8 mouse cellular contexts compared by ENCODE assay signal in the genomic region with DNA sequence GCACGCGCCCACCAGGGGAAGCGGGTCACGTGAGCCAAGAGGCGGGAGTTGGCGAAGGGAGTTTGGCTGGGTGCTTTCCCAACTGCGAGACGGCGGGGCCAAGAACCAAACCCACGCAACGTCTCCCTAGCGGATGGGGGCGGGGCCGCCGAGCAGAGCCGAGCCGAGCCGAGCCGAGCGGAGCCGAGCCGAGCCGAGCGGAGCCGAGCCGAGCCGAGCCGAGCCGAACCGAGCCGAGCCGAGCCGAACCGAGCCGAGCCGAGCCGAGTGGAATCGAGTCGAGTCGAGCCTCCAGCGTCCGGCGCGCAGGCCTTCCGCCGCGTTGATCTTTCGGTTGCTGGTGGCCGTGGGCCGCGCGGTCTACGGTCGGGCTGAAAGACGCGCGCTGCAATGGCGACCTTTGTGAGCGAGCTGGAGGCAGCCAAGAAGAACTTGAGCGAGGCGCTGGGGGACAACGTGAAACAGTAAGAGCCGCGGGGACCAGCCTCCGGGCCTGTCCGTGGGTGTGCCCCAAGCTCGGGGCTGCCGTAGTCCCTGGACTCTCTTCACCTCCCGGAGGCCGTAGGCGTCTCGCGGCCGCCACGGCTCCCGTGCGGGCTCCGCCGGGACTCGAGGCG. TPM values are rescaled to one million over a fixed set of nuclear protein-coding genes. Genes with fewer than 3 reads are reported as not detected.
DNase-seq lines count a peak whose midpoint lies in the region; ATAC-seq and TF ChIP-seq lines count a peak whose summit lies in the region.

Tada1 (plus strand) TSS at position 85 of the 617 bp plus-strand sequence.

- ATAC-seq in Patski, result peak; percentile 91
- ATAC-seq in hindbrain, embryonic 14.5 days (ENCODE audit: low FRiP score), result peak; percentile 96

- no peak for TF ChIP-seq CTCF in Patski (IDR thresholded peaks at IDR 0.05)

- peaks cover 14% of the 10 kb centered on the region for H3K4me1 ChIP-seq in hindbrain, embryonic 14.5 days (replicated peaks; ENCODE audit: control insufficient read depth, insufficient read depth, low read length)

- peaks cover 18% of the 10 kb centered on the region for H3K36me3 ChIP-seq in hindbrain, embryonic 14.5 days (replicated peaks; ENCODE audit: control insufficient read depth, insufficient read depth)

- no peaks in the 10 kb centered on the region for H3K9me3 ChIP-seq in hindbrain, embryonic 14.5 days (ENCODE audit: control insufficient read depth, low read length)

- in situ Hi-C loops in Patski (cut with MboI; ENCODE audit: low pct_unique_long_range_greater_than_20kb), result no loop called here

- CTCF ChIA-PET in Patski (lab: Charles Lee), result interaction anchor here (1.0 to 2.4 kb wide), 2 partner anchors 18 to 19 kb away, joined by 3 to 9 read pairs; no protein-coding TSS in a partner anchor

- peak within 1 kb of the TSS; percentile 77 for H3K4me2 ChIP-seq in hindbrain, embryonic 14.5 days (replicated peaks)

- POLR2A ChIA-PET in Patski (lab: Charles Lee), result no interaction called here

- peak within 1 kb of the TSS; percentile 79 for H3K9ac ChIP-seq in hindbrain, embryonic 14.5 days

- WGBS in hindbrain, embryonic 14.5 days, result under 1% methylated on average over 67 of the region's 81 CpGs

- peak within 1 kb of the TSS; percentile 85 for H3K27ac ChIP-seq in hindbrain, embryonic 14.5 days

- H3K4me3 ChIP-seq in hindbrain, embryonic 14.5 days (replicated peaks; ENCODE audit: low read length), result peak within 1 kb of the TSS; percentile 89

- DNase-seq in Patski (ENCODE audit: low read depth, low spot score), result peak; percentile 33
- peak; percentile 96 to 97 for DNase-seq in cerebellum, postnatal 14 days
- peak; percentile 87 to 88 for DNase-seq in frontal cortex, postnatal 25 days (ENCODE audit: low spot score in 2 of 2)
- peak; percentile 89 for DNase-seq in hindbrain, embryonic 14.5 days (ENCODE audit: low spot score)
- peak; percentile 91 for DNase-seq in left cerebral cortex, adult 11 months (ENCODE audit: low spot score)
- DNase-seq in lung, postnatal 4 days, result peak; percentile 93 to 96
- DNase-seq in retina, postnatal 7 days (ENCODE audit: low read depth, low spot score), result peak; percentile 89
- peak; percentile 90 for DNase-seq in urinary bladder, adult 2 months (ENCODE audit: low spot score)

- no peaks in the 10 kb centered on the region for H3K27me3 ChIP-seq in Patski
- no peaks in the 10 kb centered on the region for H3K27me3 ChIP-seq in hindbrain, embryonic 14.5 days (ENCODE audit: control insufficient read depth, insufficient read depth, low read length)

RNA-seq across cellular contexts. Expression of gene Tada1, which starts in this region (rescaled TPM):
- 34.7 TPM for polyA plus RNA-seq in Patski (2021)
- 77.8 and 84.8 TPM in 2 replicates for polyA plus RNA-seq in hindbrain, embryonic 14.5 days (2014; fragmentation: Nextera tagmentation; extraction: Ambion mirVana)
- 20.7 and 24.5 TPM in 2 replicates for polyA plus RNA-seq in urinary bladder, adult 2 months (2012; rRNA removed)

Comparison
In these comparisons a context has a peak if more than half of its experiments do, and no peak if none do; other contexts are left out.
1. Peak in every context shown above with its lines: DNase-seq, ATAC-seq, H3K4me3 ChIP-seq and H3K27ac ChIP-seq.
2. DNase-seq: peak in every context shown above with its lines; median percentile 96 in cerebellum, postnatal 14 days; 94 in lung, postnatal 4 days; 91 in left cerebral cortex, adult 11 months; 90 in urinary bladder, adult 2 months; 89 in hindbrain, embryonic 14.5 days; 89 in retina, postnatal 7 days; 88 in frontal cortex, postnatal 25 days; 33 in Patski.